Mouse (Mus musculus) c-Kit-positive CD71-positive TER-119-negative erythroid progenitor cells, embryonic 14.5 days (primary cell): ENCODE measurements around the gene Gm15217.

Source experiments
- DNase-seq: peaks from one replicate; pipeline ENCODE4 v3.0.0-alpha.2; 2013; ENCODE audit warnings: low read depth

The Gm15217 gene

GRCm38 (mm10) chr14:46379285-46379684 is at the start of gene Gm15217:
Gene Gm15217, plus strand, starts transcription at chr14:46379414.
- no peak for DNase-seq

DNA sequence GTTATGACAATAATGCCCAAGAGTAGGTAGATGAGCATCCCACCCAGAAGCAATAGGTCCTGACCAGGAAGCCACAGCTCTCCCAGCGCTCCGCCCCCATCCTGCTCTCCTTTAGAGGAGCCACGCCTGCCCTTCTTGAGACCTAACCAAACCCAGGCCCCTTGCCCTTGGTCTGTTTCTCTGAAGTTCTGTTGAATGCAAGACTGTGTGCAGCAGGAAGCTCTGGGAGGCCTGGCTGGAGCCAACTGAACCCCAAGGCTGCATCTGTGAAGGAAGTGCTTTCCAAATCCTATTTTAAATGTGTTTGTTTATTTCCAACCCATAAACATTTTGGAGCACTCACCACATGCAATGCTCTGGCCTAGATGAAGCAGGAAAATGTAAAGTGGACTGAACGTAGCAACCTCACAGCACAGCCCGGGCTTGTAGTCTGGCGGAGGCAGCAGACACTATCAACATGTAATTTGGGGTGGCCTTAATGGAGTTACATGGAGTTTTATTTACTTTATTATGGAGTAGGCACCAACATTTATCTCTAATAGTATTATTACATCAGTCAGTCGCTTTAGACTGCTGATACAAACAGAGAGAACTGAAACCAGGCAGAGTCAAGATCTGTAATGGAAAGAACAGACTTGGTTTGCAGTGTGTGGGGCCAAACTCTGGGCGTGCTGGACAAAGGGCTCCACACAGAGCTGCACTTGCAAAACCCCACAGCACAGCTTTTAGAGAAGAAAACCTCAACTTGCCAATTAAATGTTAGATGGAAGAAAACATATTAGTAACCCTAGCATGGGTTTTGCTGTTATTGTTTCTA is 45.6 kb upstream of the Gm15217 start:
- DNase-seq: no peak

DNA sequence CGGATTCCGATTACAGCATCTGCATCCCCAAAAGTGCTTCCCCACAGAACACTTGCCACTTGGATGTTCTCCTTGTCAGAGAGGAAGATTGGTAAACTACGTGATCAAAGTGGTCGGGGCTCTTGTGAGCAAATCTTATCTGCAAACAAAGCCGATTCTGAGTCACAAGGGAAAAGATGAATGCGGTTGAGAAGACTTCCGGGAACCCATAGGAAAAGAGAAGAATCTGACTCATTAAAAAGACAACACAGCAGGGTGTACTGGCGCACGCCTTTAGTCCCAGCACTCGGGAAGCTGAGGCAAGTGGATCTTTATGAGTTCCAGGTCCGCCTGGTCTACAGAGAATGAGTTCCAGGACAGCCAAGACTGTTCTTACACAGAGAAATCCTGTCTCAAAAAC is 40.4 kb upstream of the Gm15217 start:
- DNase-seq: no peak

DNA sequence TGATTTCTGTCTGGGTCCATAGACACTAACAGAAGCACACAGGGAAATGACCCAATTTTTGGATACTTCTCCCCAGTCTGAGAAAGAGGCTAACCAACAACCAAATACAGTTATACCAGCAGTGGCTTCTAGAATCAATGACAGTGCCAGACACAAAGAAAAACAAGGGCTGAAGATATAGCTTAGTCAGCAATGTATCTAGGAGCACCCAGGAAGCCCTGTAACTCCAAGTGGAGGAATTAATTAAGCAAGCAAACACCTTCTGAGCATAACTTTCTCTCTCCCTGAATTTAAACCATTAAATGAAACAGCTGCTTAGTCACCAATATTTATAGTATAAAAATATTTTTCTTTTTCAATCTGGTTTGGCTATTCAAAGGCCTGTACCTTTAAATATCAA is 34.5 kb upstream of the Gm15217 start:
- no peak for DNase-seq

GRCm38 (mm10) chr14:46357286-46357685 is 21.9 kb upstream of the Gm15217 start:
- no peak for DNase-seq

DNA sequence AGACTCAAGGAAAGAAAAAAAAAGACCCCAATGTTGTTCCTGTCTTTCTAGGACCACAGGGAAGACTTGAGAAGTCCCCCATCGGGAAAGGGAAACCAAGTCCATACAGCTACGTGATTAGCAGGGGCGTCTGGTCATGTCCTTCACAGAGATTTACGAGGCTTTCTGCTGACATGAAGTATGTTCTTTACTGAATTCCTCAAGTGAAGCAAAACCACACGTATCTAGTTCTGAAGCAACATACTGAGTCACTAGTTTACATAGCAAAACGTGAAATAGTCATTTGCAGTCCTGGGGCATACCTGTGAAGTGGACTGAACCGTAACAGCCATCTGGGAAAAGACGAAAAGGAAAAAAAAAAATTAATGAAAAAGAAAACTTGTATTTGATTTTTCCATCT is 21.5 kb upstream of the Gm15217 start:
- DNase-seq: no peak

DNA sequence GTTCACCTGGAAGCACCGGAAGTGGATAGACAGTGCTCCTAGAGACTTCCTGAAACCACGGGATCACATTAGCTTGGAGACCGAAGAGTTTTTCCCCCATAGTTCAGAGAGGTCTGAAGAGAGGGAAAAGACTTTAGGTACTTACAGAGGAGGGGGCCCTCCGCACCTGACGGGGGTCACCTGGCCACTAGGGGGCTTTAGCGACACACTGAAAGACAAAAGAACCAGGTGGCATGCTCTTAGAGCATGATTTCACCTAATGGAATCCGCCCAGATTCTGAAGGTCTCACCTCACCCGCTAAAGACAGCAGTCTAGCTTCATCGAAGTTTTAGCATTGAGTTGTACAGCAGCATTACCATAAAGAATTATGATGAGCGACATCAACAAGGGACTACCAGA is 16.0 kb upstream of the Gm15217 start:
- no peak for DNase-seq

GRCm38 (mm10) chr14:46372452-46372851 is 6.8 kb upstream of the Gm15217 start:
- no peak for DNase-seq

DNA sequence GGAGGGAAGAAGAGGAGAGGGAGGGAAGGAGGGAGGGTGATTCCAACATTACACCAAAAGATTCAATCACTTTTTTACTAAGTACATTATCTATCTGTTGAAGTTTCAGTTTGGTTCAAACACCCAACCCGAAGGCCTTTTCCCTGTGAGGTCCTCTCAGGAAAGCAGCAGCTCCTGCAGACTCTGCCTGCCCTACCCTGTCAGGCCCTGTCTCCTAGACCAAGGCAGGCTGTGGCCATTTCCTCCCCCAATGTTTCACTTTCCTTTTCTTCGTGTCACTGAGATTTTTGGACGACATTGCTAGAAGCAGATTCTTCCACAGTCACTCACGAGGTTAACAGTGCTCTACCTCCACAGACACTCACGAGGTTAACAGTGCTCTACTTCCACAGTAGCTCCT is 3.4 kb upstream of the Gm15217 start:
- DNase-seq: no peak

- DNase-seq: no peak
Measured at GRCm38 (mm10) chr14:46380286-46380721, 1.1 kb downstream of the Gm15217 start.

DNA sequence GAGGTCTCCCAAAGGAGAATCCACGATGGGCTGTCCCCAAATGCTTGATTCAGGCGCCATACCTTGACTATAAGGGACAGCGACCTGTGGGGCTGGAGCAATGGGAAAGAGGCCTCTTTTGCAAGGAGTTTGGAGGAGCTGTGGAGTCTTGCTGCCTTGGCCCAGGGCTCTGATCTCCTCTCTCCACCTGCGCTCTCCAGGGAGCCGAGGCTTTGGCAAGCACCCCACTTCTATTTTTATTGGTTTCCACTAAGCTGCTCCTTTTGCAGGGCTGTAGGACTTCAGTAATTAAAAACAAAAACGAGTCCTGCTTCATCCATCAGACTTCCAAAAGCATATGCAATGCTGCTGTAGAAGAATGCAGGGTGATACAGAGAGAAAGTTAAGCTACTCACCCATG is 2.2 kb downstream of the Gm15217 start:
- DNase-seq: no peak

DNA sequence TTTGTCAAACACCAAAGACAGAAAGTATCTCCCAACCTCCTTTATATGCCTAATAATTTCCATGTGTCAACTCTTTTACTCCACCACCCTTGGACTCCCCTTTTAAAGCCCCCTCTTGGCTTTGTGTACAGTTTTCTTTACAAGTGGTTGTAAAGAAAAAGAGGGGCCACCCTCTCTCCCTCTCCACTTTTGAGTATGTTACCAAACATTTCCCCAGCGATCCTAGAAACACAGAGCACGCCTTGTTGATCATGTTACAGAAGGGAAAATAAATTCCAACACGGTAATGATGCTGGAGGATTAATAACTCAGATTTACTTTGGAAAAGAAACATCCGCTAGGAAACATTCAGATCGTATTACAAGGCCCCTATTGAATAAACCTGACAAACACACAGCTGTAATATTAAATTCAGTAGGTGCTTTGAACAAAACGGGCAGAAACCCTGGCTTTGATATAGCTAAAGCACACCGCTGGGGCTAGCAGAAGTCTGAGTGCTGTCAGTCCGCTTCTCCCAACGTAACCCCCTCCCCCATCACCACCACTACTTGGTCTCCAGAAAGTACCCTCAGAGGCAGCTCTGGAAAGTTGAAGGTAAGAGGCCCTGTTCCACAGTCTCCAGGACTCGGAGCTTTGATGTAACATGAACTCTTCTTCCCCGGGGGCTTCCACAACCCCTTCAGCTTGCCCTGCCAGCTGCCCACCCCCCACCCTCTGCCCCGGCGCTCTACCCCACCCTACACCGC is 5.9 kb downstream of the Gm15217 start:
- DNase-seq: no peak

DNA sequence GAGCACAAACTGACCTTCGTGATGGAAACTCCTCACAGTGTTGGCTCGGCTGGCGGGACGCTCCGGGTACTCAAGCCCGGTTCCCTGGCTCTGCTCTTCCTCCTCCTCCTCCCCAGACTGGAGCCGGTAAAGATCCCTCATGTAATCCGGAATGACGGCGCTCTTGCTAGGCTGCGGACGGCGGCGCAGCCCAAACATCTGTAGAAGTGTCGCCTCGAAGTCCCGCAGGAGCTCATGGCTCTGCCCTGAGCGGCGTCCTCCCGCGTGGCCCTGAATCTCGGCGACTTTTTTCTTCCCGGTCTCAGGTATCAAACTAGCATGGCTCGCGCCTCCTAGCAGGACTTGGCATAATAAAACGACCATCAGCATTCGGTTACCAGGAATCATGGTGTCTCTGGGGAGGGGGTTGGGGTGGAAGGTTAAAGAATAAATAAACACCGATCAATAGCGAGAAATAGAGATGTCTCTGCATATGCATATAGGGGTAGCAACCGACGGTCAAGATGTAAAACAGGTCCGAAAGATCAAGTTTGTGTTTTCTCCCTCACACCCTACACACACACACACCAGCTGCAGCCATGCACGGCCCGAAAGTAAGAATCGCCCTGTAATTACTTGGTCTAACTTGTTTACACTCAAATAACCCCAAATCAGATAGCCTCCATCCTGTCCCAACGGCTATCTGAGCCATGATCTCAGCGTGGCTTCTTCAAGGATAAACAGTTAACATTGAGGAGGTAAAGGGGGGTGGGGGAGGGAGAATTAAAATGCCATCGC is 6.7 kb downstream of the Gm15217 start:
- DNase-seq: no peak

DNA sequence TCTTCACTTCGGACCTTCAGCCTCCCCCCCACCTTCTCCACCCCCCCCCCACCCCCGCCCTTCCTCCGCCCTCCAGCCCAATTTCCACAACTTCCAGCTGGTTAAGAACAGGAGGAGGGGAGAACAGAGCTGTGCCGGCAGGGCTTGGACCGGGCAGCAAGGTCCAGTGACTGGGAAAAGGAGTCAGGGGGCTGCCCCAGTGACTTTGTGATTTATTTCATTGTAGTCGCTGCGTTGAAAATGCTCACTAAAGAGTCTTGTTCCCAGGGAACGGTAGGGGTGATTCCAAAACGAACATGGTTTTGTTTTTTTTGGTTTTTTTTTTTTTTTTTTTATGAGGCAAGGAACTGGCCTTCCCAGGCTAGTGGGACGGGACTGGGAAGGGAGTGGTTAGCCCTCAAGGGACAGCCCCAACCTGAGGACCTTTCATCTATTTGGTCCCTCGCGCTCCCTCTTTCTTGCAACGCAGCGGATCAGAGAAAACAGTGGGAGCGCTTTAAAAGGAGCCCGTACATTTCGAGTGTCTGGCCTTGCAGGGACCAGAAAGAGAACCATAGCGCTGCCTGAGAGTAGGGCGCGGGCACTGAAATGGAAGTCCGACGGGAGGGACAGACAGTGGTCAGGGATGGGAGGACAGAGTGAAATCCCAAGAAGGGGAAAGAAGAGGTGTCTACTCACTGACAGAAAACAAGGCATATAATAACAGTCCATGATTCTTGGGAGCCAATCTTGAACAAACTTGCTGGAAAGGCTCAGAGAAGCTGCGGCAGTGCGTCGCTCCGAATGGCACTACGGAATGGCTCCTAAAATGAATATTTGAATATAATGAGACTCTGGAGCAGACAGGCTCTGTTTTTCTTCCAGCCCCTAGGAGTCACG is 7.5 kb downstream of the Gm15217 start:
- no peak for DNase-seq

DNA sequence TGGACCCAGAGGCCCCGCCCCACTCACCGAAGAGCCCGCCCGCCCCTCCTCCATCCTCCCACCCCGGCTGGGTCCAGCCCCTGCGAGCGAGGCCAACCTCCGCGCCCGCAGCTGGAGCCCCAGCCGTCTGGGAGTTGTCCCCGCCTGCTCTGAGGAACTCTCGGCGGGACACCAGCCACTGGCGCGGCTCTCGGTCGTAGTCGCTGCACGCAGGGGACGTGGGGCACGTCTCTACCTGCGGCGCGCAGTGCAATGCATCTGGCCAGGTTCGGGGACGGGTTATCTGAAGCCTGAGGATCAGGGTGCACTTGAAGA is 8.1 kb downstream of the Gm15217 start:
- no peak for DNase-seq

GRCm38 (mm10) chr14:46387821-46388481 is 8.7 kb downstream of the Gm15217 start:
- no peak for DNase-seq

GRCm38 (mm10) chr14:46388636-46389035 is 9.4 kb downstream of the Gm15217 start:
- DNase-seq: no peak

DNA sequence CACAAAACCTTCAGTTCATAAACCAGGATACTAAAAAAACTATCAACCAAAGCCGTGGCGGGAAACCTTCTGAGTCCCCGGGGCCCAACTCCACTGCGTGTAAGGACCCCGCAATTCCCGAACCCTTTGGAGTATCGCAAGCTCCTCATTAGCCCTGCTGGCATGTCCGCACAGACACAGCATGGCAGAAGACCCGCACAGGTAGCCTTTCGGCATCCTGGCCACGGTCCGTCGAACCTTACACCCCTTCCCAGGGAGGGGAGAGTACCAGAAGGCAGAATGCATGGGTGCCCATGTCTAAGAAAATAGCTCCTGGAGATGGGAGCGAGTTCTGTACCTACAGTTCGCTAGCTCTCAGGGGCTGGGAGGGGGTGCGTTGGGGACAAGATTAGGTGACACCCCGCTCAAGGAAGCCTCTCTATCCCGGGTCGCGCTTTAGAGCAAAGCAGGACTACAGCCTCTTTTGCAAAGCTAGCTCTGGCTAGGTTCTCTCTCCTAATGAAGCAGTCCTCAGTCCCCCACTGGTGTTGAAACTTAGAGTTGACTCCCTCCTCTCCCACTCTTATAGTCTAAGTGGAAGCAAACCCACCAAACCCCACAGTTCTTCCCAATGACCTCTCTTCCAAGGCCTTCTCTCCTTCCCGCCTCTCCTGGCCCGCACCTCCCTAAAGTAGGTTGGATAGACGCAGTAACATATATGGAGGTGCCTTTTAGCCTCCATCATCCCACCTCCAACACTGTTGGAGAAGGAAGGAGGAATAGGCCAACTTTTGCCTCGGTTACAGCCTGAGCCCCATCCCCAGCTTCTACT is 10.4 kb downstream of the Gm15217 start:
- DNase-seq: no peak

- DNase-seq: no peak
Measured at GRCm38 (mm10) chr14:46390249-46390775, 11.1 kb downstream of the Gm15217 start, which contains the start of gene Bmp4. Gene Bmp4, minus strand, starts transcription at chr14:46390669.

DNA sequence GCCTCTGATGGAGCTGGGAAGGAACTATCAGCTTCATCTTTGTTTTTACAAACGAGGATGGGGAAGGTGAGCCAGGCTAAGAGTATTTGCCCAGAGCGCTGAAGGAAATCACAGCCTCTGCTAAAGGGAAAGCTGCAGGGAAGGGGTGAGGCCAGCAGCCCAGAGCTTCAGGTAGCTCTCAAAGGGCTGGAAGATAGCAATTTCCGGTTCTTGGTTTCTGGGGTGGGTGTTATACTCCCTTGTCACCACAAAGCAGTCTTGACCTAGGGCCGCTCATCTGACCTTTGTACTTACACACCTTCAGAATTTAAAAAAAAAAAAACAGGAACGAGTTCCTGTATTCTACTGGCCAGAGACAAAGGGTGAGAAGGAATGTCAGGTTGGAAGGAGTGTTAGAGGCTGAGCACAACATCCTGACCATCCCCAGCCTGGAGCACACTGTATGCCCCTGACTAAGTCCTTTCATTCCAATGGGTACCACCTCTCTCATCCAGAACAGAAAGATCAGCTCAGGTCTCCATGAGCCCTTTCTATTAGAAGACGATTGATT is 12.5 kb downstream of the Gm15217 start:
- DNase-seq: no peak
